In the genomic region with DNA sequence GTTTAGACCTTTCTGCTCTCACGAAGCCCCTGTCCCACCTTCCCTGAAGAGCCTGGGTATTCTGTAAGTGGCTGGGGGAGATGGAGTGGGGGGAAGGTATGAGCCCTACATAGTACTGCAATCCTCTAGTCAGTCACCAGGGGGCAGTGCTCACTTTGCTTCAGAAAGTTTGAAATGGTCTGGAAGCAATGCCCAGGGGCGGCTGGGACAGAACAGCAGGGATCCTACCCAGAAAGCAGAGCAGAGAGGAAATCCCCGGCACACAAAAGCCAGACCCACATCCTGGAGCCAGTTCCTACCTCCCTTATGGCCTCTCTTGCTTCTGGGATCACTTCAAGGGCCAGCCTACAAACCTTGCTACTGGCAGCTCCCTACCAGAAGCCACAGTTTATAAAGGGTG, we compare ENCODE assay signal across 8 mouse cellular contexts. TPM values are rescaled to one million over a fixed set of nuclear protein-coding genes. Genes with fewer than 3 reads are reported as not detected.
A peak's percentile ranks its signal among the peaks of the same experiment; 100 is the strongest.
DNase-seq lines count a peak whose midpoint lies in the region; ATAC-seq lines count a peak whose summit lies in the region.

No protein-coding gene starts in this region.

- H3K27ac ChIP-seq in embryonic facial prominence, embryonic 11.5 days (replicated peaks; ENCODE audit: low read depth, low read length): 0 out of 2 replicates have a peak overlapping the region, but pooled peaks have one; percentile 6
- H3K27ac ChIP-seq in heart, embryonic 10.5 days: peak overlapping the region; percentile 49
- H3K27ac ChIP-seq in kidney, embryonic 15.5 days: peak overlapping the region; percentile 54; the same call in 1 of the 2 replicates
- peak overlapping the region; percentile 67 for H3K27ac ChIP-seq in limb, embryonic 15.5 days

- no peak overlapping the region for H3K9ac ChIP-seq in embryonic facial prominence, embryonic 11.5 days (replicated peaks; ENCODE audit: low read length)
- H3K9ac ChIP-seq in kidney, embryonic 15.5 days: no peak overlapping the region
- H3K9ac ChIP-seq in limb, embryonic 15.5 days: no peak overlapping the region

- H3K4me2 ChIP-seq in embryonic facial prominence, embryonic 11.5 days (ENCODE audit: low read depth, low read length): no peak overlapping the region
- H3K4me2 ChIP-seq in kidney, embryonic 15.5 days: no peak overlapping the region
- no peak overlapping the region for H3K4me2 ChIP-seq in limb, embryonic 15.5 days

- no peaks in the 10 kb centered on the region for H3K9me3 ChIP-seq in embryonic facial prominence, embryonic 11.5 days (replicated peaks; ENCODE audit: control insufficient read depth, low read length)
- H3K9me3 ChIP-seq in heart, embryonic 10.5 days: no peaks in the 10 kb centered on the region
- no peaks in the 10 kb centered on the region for H3K9me3 ChIP-seq in kidney, embryonic 15.5 days (replicated peaks)
- no peaks in the 10 kb centered on the region for H3K9me3 ChIP-seq in limb, embryonic 15.5 days

- DNase-seq in A20 (ENCODE audit: low read depth, low spot score): peak; percentile 82
- peak; percentile 90 for DNase-seq in adrenal gland, postnatal 10 days
- peak; percentile 91 for DNase-seq in embryonic facial prominence, embryonic 11.5 days (ENCODE audit: low spot score)
- peak; percentile 81 for DNase-seq in heart, embryonic 10.5 days (ENCODE audit: low spot score)
- DNase-seq in natural killer cell, adult 2 months (ENCODE audit: low spot score in 2 of 2): peak; percentile 70 to 81
- DNase-seq in splenic B cell, adult 2 months (ENCODE audit: low read depth, low spot score): peak; percentile 89

- WGBS in embryonic facial prominence, embryonic 11.5 days: 9% methylated on average over 3 of the region's 3 CpGs
- 12% methylated on average over 3 of the region's 3 CpGs for WGBS in heart, embryonic 10.5 days
- WGBS in kidney, embryonic 15.5 days: 16% methylated on average over 3 of the region's 3 CpGs
- 14% methylated on average over 3 of the region's 3 CpGs for WGBS in limb, embryonic 15.5 days

- no peaks in the 10 kb centered on the region; the same call in 1 of the 2 replicates for H3K36me3 ChIP-seq in embryonic facial prominence, embryonic 11.5 days (replicated peaks; ENCODE audit: control insufficient read depth, insufficient read depth, low read depth, low read length)
- H3K36me3 ChIP-seq in heart, embryonic 10.5 days: peaks cover 67% of the 10 kb centered on the region
- H3K36me3 ChIP-seq in kidney, embryonic 15.5 days: peaks cover 52% of the 10 kb centered on the region
- H3K36me3 ChIP-seq in limb, embryonic 15.5 days: peaks cover 44% of the 10 kb centered on the region
- H3K36me3 ChIP-seq in splenic B cell, adult 2 months (ENCODE audit: control insufficient read depth, insufficient read depth, low read length, poor library complexity, severe bottlenecking): peaks cover 7% of the 10 kb centered on the region

- no peak; the same call in 1 of the 2 replicates for ATAC-seq in embryonic facial prominence, embryonic 11.5 days (replicated peaks; ENCODE audit: insufficient number of reproducible peaks, low FRiP score, low TSS enrichment, low read depth)
- peak; percentile 57; the same call in 1 of the 2 replicates for ATAC-seq in kidney, embryonic 15.5 days (replicated peaks; ENCODE audit: low FRiP score)
- ATAC-seq in limb, embryonic 15.5 days (ENCODE audit: insufficient number of reproducible peaks, low FRiP score, low TSS enrichment, low read depth): peak; percentile 36; the same call in 1 of the 2 replicates

- no peak overlapping the region for H3K4me3 ChIP-seq in embryonic facial prominence, embryonic 11.5 days (ENCODE audit: low read depth, low read length)
- no peak overlapping the region for H3K4me3 ChIP-seq in heart, embryonic 10.5 days
- H3K4me3 ChIP-seq in kidney, embryonic 15.5 days (replicated peaks): no peak overlapping the region
- no peak overlapping the region for H3K4me3 ChIP-seq in limb, embryonic 15.5 days

- no peaks in the 10 kb centered on the region; the same call in 1 of the 2 replicates for H3K4me1 ChIP-seq in embryonic facial prominence, embryonic 11.5 days (ENCODE audit: control insufficient read depth, insufficient read depth, low read length)
- H3K4me1 ChIP-seq in heart, embryonic 10.5 days: peaks cover 12% of the 10 kb centered on the region
- H3K4me1 ChIP-seq in kidney, embryonic 15.5 days: peaks cover 7% of the 10 kb centered on the region
- peaks cover 10% of the 10 kb centered on the region for H3K4me1 ChIP-seq in limb, embryonic 15.5 days

- H3K27me3 ChIP-seq in embryonic facial prominence, embryonic 11.5 days (ENCODE audit: control insufficient read depth, insufficient read depth, low read length): no peaks in the 10 kb centered on the region; the same call in 1 of the 2 replicates
- no peaks in the 10 kb centered on the region for H3K27me3 ChIP-seq in heart, embryonic 10.5 days (ENCODE audit: insufficient read depth, poor library complexity, severe bottlenecking)
- H3K27me3 ChIP-seq in kidney, embryonic 15.5 days: no peaks in the 10 kb centered on the region
- no peaks in the 10 kb centered on the region for H3K27me3 ChIP-seq in limb, embryonic 15.5 days
- H3K27me3 ChIP-seq in splenic B cell, adult 2 months (ENCODE audit: control insufficient read depth, insufficient read depth, low read length, poor library complexity, severe bottlenecking): no peaks in the 10 kb centered on the region

RNA-seq across cellular contexts. Expression of gene Sardh, which starts 40.9 kb away (rescaled TPM):
- total RNA-seq in adrenal gland, postnatal 10 days (2021): 10 to 100 TPM; 46.6 to 79.0 TPM
- 2.7 and 2.8 TPM in 2 replicates for polyA plus RNA-seq in embryonic facial prominence, embryonic 11.5 days (2014; fragmentation: Nextera tagmentation; extraction: Ambion mirVana)
- polyA plus RNA-seq in heart, embryonic 10.5 days (2016; fragmentation: Nextera tagmentation; extraction: Ambion mirVana): 11.8 and 13.4 TPM in 2 replicates
- polyA plus RNA-seq in kidney, embryonic 15.5 days (2015; fragmentation: Nextera tagmentation; extraction: Ambion mirVana): 38.7 and 46.1 TPM in 2 replicates
- 8.6 and 10.3 TPM in 2 replicates for polyA plus RNA-seq in limb, embryonic 15.5 days (2015; fragmentation: Nextera tagmentation; extraction: Ambion mirVana)

Comparison
In these comparisons a context has a peak if more than half of its experiments do, and no peak if none do; other contexts are left out.
1. H3K27ac ChIP-seq: peak in every context shown above with its lines; median percentile 67 in limb, embryonic 15.5 days; 54 in kidney, embryonic 15.5 days; 49 in heart, embryonic 10.5 days; 6 in embryonic facial prominence, embryonic 11.5 days.